Mouse (Mus musculus): ENCODE measurements at regions not wholly inside any gene's neighbourhood (a gene's known extent, or its start where the extent isn't known, plus 50 kb on each side); places are given as distances from the start of the nearest gene placed in this dataset.
A peak's percentile ranks its signal among the peaks of the same experiment; 100 is the strongest.
"Not testable (repeated sequence)": the region's sequence is repeated elsewhere in the genome, so short reads cannot be mapped to it uniquely, and the experiment has no call there.

- no peak for DNase-seq (ENCODE audit: inconsistent age in 2 of 2, low spot score in 1 of 2)
Observed at GRCm38 (mm10) chr1:35162506-35162905, 312.7 kb downstream of the Plekhb2 start.

- no peak for DNase-seq (ENCODE audit: inconsistent age in 2 of 2, low spot score in 1 of 2)
Observed at GRCm38 (mm10) chr1:35200656-35201055, 350.9 kb downstream of the Plekhb2 start.

- no peak for DNase-seq (ENCODE audit: inconsistent age in 2 of 2, low spot score in 1 of 2)
Observed at GRCm38 (mm10) chr1:35201083-35201879, 351.5 kb downstream of the Plekhb2 start.

- DNase-seq (ENCODE audit: inconsistent age in 2 of 2, low spot score in 1 of 2) = no peak
Observed at GRCm38 (mm10) chr1:35201880-35202220, 352.1 kb downstream of the Plekhb2 start.

- no peak for DNase-seq (ENCODE audit: inconsistent age in 2 of 2, low spot score in 1 of 2)
Observed at GRCm38 (mm10) chr1:35202551-35202950, 352.8 kb downstream of the Plekhb2 start.

- DNase-seq (ENCODE audit: inconsistent age in 2 of 2, low spot score in 1 of 2) = no peak
Observed at GRCm38 (mm10) chr1:35206834-35207529, 357.2 kb downstream of the Plekhb2 start.

- no peak for DNase-seq (ENCODE audit: inconsistent age in 2 of 2, low spot score in 1 of 2)
Observed at GRCm38 (mm10) chr1:35212111-35212891, 362.5 kb downstream of the Plekhb2 start.

- DNase-seq (ENCODE audit: inconsistent age in 2 of 2, low spot score in 1 of 2) = no peak
Observed at GRCm38 (mm10) chr1:35213875-35214274, 364.1 kb downstream of the Plekhb2 start.

GRCm38 (mm10) chr1:35216411-35216810, 366.6 kb downstream of the Plekhb2 start:
- no peak for DNase-seq (ENCODE audit: inconsistent age in 2 of 2, low spot score in 1 of 2)

GRCm38 (mm10) chr1:35220215-35220614, 370.4 kb downstream of the Plekhb2 start:
- DNase-seq (ENCODE audit: inconsistent age in 2 of 2, low spot score in 1 of 2) = not testable (repeated sequence)

GRCm38 (mm10) chr1:35220751-35221150, 371.0 kb downstream of the Plekhb2 start:
- no peak for DNase-seq (ENCODE audit: inconsistent age in 2 of 2, low spot score in 1 of 2)

- no peak for DNase-seq (ENCODE audit: inconsistent age in 2 of 2, low spot score in 1 of 2)
Observed at GRCm38 (mm10) chr1:35232592-35232991, 382.8 kb downstream of the Plekhb2 start.

GRCm38 (mm10) chr1:35238139-35238538, 388.4 kb downstream of the Plekhb2 start:
- no peak for DNase-seq (ENCODE audit: inconsistent age in 2 of 2, low spot score in 1 of 2)

GRCm38 (mm10) chr1:35242849-35243248, 393.1 kb downstream of the Plekhb2 start:
- no peak for DNase-seq (ENCODE audit: inconsistent age in 2 of 2, low spot score in 1 of 2)

- DNase-seq (ENCODE audit: inconsistent age in 2 of 2, low spot score in 1 of 2) = no peak
Observed at GRCm38 (mm10) chr1:35243339-35243738, 393.6 kb downstream of the Plekhb2 start.

- DNase-seq (ENCODE audit: inconsistent age in 2 of 2, low spot score in 1 of 2) = no peak
Observed at GRCm38 (mm10) chr1:35265125-35265524, 415.3 kb downstream of the Plekhb2 start.

- peak in 1 of 2 experiments; percentile 25 for DNase-seq (ENCODE audit: inconsistent age in 2 of 2, low spot score in 1 of 2)
Observed at GRCm38 (mm10) chr1:35266626-35267025, 416.9 kb downstream of the Plekhb2 start.

- DNase-seq (ENCODE audit: inconsistent age in 2 of 2, low spot score in 1 of 2) = no peak
Observed at GRCm38 (mm10) chr1:35267883-35268282, 418.1 kb downstream of the Plekhb2 start.

- no peak for DNase-seq (ENCODE audit: inconsistent age in 2 of 2, low spot score in 1 of 2)
Observed at GRCm38 (mm10) chr1:35274978-35275377, 425.2 kb downstream of the Plekhb2 start.
